Mouse (Mus musculus): ENCODE results near the gene Gm5414.

Gm5414 gene

DNA sequence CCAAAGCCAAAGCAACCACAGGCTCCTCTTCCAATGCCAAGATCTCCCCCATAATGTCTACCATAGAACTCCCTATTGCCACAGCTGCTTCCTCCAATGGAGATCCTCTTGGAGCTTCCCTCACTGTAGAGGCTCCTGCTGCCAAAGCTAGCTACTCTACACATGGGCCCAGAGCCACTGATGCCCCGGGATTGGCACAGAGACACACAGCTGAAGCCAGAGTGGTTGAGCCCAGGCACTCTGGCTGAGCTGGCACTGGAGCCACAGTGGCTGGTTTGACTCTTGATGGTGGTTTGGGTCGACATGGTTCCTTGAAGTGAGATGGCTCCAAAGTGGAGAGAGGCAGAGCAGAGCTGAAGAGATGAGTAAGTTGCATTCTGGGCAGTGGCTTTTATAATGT lies at the start of gene Gm5414:
Gm5414 (minus strand) TSS at position 305 of the 400 bp plus-strand sequence.
- no peak for DNase-seq (ENCODE audit: low read depth, low spot score)

DNA sequence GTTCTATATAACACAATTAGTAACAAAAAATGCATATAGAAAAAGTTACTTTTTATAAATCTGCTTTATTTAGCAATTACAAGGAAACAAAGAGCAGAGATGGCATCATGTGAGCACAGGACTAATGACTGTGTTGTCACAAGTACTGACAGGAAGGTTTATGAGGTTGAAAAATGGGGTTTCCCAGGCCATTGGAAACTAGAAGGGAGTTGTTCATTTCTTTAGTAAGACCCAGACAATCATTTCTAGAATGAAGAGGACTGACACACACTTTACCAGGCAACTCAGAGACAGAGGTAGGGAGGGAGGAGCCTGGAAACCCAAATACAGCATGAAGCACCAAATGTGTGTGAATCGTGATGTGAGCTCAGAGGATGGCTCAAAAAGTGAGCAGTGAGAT lies 48.0 kb upstream of the Gm5414 start:
- no peak for DNase-seq (ENCODE audit: low read depth, low spot score)

DNA sequence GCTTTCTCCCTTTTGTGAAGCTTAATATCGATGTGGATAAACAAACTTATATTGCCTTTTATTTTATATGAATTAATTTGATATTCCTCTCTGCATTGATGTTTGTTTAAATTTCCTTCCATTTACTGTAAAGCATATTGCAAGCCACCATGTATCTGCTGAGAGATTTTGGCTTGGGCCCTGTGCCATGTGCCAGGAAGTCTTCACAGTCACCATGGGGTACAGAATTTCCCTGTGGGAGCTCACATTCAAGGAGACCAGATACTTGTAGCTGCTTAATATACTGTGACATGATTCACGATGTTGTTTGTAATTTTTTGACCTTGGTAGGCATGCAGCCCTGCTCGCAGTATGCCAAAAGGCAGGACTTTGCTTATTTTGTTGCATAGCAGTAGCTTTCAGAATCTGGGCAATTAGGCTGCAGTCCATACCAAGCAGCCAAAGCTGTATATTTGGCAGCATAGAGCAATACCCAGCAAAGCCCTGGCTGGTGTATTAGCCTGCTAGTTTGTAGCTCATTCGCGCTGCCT lies 24.8 kb upstream of the Gm5414 start:
- no peak for DNase-seq (ENCODE audit: low read depth, low spot score)

DNA sequence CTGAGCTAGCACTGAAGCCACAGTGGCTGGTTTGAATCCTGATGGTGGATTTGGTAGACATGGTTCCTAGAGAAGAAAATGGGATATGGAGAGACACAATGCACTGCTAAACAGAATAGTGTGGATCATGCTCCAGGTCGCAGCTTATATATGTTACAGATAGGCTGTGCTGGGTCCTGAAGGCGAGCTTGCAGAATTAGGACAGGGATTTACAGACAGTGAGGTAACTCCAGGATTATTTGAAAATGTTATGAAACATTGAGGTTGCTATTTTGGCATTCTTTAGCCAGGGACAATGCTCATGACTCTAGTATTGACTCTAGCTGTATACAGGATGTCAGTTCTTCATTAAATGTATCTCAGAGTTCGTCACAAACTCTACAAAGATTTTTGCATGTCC lies 19.3 kb upstream of the Gm5414 start, which contains the start of gene Gm5478:
Gm5478 (minus strand) TSS at position 101 of the 400 bp plus-strand sequence.
- DNase-seq (ENCODE audit: low read depth, low spot score) = no peak

DNA sequence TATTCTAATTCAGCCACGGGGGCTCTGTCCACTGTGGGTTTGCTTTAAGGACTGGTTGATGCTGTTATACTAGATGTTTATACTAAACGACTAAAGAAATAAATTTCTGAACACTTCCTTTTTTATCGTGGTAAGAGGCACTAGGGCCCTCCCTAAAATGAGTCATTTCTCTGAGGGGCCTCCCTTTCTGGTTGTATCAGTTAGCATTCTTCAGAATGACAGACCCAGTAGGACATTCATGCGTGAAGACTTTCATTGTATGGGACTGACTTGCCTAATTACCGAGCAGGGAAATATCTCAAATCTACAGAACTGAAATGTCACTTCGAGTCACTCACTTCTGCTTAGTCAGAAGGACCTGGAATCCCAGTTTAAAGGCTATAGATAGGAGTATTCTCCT lies 28.9 kb downstream of the Gm5414 start:
- DNase-seq (ENCODE audit: low read depth, low spot score) = no peak

DNA sequence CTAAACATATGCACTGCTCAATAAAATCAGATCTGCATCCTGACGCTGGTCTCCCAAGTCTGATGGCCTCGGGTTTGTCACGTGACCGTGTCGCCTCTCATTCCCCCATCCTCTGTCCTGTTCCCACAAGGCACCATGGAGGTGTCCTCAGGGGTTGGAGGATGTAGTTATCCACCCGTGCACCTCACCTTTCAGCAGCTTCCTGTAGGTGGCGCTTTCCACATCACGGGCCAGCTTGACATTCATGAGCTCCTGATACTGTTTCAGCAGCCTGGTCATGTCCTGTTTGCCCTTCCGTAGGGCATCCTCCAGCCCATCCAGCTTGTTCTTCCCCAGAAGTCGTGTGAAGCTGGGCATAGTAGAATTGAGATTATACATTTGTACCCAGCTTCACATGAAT lies 39.8 kb downstream of the Gm5414 start:
- no peak for DNase-seq (ENCODE audit: low read depth, low spot score)

DNA sequence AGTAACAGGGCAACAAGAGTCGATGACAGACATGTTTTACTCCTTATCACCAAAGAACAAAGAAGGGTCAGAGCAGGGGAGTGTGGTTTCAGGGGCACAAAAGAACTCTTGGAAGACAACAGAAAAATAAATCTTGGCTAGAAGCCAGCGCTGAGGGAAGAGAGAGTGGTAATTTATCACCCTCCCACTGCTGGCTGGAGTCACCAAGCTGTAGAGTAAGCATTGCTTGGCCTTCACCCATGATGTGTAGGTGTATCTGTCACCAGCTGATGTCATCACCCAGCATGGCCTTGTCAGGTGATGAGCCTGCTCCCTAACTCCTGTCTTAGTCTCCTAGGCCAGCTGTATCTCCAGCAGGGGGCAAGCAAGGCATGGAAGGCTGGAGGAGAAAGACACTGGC lies 43.5 kb downstream of the Gm5414 start:
- DNase-seq (ENCODE audit: low read depth, low spot score) = no peak

DNA sequence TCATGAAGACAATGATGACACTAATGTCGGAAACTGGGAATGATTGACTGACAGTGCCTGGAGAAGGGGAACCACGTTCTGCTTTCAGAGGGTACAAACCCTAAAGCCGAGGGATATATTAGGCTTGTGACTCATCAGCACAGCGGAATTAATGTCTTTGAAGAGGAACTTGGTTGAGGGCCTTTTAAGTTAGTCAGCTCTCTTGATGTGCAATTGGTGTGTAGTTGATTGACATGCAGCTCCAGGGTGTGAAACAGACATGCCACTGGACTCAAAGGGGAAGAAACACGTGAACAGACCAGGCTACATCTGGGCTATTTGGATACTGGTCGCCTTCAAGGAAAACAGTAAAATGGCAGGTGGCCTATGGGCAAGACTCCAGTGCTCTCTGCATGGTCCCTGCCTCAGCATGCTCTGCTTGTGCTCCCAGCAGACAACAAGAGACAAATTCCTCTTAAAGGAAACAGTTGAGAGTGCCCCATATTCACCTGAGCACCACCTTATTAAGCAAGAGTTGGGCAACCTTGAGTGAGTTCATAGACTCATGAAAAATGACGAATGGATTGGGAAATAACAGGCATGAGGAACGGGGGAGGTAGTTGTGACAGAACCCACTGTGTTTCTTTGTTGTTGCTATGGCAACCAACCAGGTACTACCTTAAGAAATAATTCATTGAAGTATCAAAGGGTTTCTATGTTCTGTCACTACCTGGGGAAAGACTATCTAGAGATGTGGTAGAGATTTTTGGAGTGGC lies 44.6 kb downstream of the Gm5414 start:
- DNase-seq (ENCODE audit: low read depth, low spot score) = no peak

DNA sequence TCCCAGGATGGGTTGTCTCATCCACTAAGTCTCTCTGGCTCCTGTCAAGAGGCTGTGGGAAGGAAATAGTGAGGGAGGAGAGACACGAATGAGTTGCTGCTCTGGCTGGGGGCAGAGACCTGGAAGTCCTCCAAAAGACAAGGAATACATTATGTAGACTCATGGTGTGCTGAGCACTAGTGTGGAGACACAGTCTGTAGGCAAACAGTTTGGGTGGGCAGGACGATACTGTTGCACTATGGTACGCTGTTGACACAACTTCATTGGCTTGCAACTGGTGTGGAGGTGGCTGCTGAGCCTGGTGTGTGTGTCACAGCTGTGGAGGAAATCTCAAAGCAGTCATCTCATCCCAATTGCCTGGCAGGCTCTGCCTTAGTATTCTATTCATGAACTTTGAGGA lies 46.3 kb downstream of the Gm5414 start:
- no peak for DNase-seq (ENCODE audit: low read depth, low spot score)

DNA sequence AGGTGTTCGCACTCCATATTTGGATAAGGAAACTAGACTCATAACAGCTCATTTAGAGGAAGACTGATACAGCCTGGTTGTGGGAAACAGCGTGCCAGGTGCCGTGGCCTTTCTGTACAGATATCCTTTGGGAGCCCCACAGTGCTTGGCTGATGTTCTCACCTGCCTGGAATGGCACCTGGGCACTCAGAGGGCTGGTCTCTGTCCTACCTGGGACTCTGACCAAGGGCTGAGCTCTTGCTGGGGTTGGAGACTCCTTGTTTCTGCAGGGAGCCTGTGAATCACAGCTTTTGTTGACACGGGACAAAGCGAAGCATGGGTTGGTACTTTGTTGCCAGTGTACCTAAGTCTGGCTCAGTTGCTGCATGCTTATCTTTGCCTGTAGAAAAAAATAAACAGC lies 52.5 kb downstream of the Gm5414 start:
- no peak for DNase-seq (ENCODE audit: low read depth, low spot score)

Data from embryo, embryonic 11.5 days (tissue).